Mouse (Mus musculus) natural killer cell, adult 2 months (primary cell): ENCODE results near the gene Lax1.

ENCODE experiments used
- DNase-seq, 2 experiments: peaks; one replicate each; pipeline ENCODE4 v3.0.0; 2022; ENCODE audit warnings: low spot score in 2 of 2

The Lax1 gene

DNA sequence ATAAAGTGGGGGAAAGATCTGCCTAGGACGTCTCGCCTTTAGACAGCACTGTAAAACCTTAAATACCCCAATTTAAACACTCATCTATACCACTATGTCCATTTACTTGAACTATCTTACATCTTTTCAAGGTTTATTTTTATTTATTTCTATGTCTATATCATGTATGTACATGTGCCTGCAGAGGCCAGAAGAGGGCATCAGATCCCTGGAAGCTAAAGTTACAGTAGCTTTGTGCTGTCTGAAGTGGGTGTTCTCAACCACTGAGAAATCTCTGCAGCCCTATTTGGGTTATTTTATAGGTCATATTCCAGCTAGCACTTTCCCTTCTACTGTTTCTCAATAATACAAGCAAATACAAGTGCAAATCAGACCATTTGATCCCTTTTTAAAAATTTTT lies 57.7 kb downstream of the Lax1 start:
- no peak for DNase-seq
